Mouse (Mus musculus): ENCODE measurements around the gene Galnt18.

- TF ChIP-seq CTCF (IDR thresholded peaks at IDR 0.05; ENCODE audit: low read depth): no peak
- TF ChIP-seq EP300 (IDR thresholded peaks at IDR 0.05; ENCODE audit: low read depth): no peak
Observed at GRCm38 (mm10) chr7:111708563-111708962, 71.2 kb downstream of the Galnt18 start.
